Mouse (Mus musculus) induced T-regulatory cell, adult 2 months (primary cell): ENCODE measurements at regions not wholly inside any gene's neighbourhood (a gene's known extent, or its start where the extent isn't known, plus 50 kb on each side); places are given as distances from the start of the nearest gene placed in this dataset.

Source experiments
- DNase-seq: peaks from one replicate; pipeline ENCODE4 v3.0.0-alpha.2; 2012; ENCODE audit warnings: low read depth

DNA sequence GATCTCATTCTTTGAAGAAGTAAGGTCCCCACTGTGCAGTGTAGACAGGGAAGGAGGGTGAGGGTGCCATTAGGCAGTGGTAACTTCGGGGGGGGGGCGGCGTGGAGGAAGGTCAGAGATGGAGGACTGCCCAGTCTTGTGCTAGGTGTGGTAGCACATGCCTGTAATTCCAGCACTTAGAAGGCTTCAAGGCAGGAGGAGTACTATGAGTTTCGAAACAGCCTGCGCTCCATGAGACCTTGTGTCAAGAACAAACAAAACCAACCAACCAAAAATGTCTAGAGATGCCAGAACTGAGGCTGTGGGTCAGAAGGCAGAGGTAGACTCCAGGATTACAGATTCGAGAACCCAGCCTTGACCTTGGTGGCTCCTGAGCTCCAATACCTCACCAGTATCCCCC lies 130.8 kb downstream of the Pja1 start:
- DNase-seq = no peak

DNA sequence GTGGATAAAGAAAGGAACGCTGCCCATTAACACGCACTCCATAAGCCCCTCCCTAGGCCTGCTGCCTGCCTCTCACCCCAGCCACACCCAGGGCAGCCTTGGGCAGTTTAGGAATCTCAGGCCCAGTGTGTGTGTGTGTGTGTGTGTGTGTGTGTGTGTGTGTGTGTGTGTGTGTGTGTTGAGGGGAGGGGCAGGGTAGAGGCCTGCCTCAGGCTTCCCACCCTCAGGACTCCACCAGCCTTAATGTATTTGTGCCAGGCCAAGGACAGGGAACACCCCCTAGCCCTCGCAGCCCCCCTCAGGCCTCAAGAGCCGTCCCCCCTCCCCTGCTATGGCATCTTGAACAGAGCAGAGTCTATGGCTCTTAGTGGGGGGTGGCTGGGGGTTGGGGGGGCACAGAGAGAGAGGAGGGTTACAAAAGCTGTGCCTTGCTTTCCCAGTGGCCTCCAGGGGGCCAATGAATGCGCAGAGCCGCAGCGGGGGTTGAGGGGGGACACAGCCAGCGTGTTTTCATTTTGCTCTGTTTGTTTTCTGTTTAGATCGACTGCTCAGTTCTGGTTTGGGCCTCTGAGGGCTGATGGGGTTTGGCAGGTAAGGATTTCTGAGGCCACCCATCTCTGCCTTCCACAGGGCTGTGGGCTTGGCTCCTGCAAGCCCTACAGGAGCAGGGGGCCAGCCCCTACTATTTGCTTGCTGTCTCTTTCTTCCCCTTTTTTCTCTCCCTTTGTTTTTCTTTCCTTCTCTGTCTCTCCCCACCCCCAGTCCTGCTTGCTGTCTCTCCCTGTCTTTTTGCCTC lies 131.8 kb downstream of the Pja1 start:
- DNase-seq = no peak

DNA sequence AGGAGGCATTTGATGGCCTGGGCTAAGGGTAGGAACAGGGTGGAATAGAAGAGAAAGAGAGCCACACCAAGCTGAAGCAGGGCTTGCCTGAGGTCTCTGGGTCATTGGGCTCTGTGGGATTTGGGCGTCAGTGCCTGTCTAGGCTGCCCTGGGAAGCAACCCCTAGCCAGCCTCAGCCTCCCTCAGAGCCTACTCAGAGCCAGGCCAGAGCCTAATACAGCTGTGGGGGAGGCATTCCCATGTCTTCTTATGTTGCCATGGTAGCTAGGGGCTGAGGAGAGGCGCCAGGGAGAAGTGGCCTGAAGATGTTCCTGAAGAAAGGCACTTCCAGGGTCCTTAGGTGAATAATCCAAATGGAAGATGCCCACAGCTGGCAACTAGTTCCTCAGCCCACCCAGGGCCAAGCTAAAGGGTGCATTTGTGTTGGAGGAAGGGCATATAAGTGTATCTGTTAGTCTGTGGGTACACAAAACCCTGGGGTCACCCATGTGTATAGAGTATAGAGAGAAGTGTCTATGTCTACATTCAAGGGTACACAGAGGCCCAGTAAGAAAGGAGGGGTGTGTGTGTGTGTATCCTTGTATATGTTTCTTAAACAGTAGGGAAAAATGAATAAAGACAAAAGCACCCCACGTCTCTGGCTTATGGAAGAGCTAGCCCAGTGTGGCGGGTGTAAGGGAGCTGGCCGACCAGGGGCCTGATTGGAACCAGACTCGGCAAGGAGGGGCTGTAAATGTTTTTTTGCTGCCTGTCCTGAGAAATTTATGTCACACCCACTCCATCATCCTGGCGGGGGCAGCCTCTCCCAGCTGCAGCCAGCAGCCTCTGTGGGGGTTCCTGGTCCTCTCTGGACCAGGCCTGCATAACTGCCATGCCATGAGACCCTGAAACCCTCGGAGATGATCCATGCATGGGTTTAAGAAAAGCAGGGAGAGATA lies 134.2 kb downstream of the Pja1 start:
- no peak for DNase-seq

DNA sequence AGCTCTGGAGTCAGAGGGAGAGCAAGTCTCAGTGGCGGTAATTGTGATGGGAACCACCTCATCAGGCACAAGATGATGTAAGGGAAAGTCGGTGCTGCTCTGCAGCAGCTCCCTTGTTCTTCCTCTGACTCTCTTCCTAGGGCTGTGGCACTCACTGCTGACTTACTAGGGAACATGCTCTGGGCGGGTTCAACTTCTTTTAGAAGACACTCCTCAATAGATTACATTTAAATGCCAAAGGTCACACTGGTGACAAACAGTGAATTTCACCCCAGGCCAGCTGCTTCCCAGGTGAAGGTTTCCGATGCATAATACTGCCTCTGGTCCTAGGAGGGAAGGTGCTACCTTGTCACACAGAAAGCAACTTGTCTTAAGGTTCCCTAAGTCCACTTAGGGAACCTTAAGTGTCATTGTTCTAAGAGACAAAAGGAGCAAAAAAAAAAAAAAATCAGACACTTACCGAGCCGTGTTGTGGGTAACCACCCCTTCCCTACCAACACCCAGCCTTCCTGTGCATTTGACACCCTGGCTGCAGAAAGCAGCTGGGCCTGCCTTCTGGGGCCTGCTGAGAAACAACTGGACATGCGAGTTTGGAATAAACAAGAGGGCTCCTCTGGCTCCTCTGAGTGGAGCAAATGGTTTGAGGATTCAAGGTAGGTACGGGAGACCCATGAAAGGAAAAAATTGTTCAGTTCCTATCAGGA lies 135.0 kb downstream of the Pja1 start:
- no peak for DNase-seq

DNA sequence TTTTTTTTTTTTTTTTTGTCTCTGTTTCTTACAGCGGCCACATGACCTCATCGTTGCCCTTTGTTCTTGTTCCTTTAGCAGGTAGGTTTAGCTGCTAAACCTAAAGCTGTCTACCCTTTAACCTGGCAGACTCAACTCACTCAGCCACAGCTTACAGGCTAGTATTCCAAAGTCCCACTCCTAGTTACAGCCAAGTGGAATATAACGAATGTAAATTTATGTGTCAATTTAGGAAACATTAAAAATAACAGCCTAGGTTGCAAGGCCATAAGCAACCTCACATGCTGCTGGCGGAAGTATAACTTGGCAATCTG lies 138.7 kb downstream of the Pja1 start:
- no peak for DNase-seq

DNA sequence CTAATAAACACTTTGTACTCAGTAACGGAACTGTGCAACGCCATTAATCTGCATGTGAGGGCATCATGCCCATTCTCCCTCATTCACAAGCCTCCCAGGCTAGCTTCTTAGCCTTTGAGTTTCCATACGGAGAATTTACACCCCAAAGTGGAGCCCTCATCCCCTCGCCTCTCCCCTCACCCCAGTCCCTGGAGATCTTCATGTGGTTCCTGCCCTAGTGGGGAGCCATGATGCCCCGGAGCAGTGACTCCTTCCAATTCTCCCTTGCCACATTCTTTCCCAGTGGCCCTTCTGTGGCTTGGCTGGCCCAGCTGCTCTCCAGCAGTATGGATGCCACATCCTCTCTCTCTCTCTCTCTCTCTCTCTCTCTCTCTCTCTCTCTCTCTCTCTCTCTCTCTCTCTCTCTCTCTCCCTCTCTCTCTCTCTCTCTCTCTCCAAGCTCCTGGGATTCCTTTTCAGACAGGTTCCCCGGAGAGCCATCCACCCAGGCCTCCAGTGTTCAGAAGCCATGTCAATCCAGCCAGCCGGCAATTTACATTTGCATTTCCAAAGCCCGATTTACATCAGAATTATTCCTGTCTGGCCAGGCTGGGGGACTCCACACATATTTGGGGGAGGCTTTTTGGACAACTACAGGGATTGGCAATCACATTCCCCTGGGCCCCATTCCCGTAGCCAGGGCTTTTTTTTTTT lies 139.2 kb downstream of the Pja1 start:
- DNase-seq = no peak

DNA sequence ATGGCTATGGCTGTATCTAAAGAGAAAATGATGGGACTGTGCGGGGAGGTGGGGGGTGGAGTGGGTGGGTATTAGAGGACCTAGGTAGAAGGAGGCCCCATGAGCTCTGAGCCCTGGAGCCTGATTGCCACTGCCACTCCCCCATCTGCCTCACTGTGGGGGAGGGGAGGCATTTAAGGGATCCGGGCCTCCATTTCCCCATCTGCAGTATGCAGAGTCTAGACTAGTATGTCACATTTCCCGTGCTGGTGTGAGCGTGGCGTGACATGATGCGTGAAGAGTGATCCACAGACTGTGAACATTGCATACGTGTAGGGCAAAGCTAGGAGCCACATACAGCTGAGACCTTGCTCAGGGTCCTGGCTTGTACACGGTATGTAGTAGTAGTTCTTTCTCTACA lies 140.7 kb downstream of the Pja1 start:
- no peak for DNase-seq

DNA sequence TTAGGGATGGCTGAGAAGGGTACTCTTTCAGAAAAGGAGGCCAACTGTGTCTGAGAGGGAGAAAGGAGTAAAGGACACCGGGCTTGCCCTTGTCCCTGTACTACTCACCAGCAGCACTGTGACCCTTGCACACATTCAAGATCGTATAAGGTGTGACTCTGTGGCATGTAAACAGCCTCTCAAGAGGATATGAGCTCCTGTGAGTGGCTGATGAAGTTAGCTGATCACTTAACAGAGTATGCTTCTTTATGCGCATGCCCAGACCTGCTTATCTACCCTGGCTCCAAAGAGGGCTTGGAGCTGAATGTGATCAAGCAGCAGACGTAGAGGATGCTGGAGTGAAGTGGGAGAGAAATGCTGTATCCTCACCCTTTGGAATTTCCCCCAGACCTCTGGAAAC lies 142.5 kb downstream of the Pja1 start:
- no peak for DNase-seq

DNA sequence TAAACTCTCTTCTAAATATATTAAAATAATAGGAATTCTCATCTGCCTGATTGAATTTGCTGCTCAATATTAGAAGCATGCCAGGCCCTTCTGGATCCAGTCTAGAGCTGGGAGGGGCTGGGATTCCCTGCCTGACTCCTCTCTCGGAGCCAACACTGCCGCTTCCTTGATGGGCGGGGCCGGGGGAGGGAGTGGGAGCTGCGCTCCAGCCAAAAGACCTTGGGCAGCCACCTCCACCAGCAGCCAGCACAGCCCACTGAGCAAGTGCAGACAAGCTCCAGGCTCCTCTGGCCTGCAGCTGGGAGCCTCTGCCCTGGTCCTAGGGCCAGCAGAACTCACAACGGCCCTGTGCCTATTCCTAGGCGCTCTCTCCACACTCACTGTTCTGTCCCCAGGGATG lies 144.9 kb downstream of the Pja1 start:
- DNase-seq = no peak

DNA sequence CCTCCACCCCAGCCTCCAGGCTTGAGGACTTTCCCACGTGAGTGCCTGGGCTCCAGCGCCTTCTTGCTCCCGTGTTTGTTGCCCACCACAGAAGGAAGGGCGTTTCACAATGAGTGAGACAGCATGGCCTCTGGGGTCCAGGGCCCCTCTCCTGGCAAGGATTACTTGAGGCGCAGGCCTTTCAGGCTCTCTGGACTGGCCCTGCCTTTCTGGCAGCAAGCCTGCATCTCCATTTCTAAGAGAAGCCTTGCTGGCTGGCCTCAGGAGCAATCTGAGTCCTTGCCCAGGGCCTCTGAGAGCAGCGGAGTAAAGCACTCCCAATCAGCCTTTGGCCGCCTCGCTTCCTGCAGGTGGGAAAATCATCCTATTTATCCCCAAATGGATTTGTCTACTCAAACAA lies 145.6 kb downstream of the Pja1 start:
- DNase-seq = no peak

DNA sequence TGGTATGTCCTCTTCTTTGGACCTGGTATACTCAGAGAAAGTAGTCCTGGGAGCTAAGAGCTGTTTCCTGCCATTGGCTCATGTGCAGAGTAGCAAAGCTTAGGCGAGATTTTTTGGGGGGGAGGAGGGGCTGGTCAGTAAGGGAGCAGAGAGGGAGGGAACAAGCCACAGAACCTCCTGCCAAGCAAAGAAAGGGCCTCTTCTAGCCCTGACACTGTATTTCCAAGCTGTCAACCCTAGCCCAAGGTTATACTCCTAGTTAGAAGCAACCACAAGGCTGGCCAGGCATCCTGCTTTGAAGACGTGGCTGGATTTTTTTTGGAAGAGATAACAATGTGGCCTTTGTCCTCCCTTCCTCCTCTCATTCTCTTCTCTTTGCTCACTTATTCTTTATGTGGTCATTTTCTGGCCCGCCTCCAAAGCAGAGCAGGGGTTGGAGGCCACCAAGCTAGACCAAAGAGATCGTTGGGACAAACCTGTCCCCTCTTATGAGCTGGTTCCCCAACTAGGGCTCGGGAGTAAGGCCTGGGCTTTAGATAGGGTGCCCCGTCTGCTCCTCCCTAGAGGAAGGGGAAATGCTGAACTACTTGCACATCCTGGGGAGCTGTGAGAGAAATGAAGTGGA lies 146.4 kb downstream of the Pja1 start:
- DNase-seq = no peak

DNA sequence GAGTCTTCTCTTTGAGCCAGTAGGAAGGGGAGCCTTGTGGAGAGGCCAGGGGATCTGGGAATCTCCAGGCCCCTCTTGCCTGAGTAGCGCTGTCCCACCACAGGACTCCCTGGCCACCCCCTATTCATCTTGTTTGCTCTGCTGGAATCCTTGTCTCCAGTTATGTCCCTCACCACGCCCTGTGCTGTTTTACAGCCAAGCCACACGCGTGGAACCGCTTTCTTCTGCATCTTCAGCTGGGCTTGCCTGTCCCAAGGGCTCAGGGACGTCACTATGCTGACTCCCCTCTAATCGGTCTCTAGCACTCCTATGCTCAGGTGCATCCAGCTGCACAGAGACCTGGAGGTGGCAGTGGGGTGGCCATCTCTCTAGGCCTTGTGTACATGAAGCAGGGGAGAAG lies 151.3 kb downstream of the Pja1 start:
- DNase-seq = no peak

DNA sequence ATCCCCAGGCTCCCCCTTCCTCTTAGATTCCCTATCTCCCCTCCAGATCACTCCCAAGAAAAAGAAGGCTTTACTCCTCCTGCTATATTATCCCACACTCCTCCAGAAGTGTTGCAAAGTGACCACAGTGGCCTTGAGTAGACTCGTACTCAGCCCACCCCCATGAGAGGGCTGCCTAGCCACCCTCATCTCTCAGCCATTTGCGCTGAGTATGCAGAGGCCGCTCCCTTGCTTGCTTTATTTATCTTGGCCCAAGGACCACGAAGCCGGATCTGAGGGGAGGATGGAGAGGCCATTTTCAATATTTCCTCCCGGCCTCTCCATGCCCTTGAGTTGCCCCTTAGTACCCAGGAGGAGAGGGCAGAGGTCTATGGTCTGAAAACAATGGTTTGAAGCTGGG lies 151.9 kb downstream of the Pja1 start:
- no peak for DNase-seq

DNA sequence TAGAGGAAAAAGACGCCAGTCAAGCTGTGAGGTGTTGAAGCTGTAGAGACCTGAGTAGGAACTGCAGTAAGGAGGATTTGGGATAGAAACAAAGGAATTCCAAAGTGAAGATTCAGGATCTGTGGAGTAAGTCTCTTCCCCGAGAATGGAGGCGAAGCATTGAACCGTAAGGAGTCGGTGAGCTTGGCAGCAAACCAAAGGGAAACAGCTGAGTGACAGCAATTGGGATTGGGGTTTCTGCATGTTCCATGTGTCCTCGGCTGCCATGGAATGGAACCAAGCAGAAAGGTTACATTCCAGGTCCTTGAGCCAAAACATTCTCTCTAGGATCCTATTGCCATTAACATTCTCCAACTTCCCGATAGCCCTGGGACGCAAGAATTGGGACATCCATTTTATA lies 152.9 kb downstream of the Pja1 start:
- DNase-seq = no peak

DNA sequence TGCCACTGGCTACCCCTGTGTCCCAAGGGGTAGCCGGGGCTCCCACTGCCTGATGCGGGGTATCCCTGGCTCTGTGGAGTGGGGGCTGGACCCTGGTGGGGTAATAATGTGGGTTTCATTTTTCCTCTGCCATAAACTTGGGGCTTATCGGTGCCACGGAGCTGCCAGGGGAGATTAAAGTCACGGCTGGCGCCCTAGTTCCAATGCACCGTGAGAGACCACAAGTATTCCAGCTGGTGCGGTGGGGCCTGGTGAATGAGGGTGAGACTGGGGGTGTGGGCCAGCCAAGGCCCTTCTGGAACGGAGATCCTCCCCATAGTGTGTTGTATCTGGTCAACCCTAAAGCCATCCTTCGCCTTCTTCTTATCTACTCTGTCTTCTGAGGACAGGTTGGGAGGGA lies 153.3 kb downstream of the Pja1 start:
- no peak for DNase-seq

DNA sequence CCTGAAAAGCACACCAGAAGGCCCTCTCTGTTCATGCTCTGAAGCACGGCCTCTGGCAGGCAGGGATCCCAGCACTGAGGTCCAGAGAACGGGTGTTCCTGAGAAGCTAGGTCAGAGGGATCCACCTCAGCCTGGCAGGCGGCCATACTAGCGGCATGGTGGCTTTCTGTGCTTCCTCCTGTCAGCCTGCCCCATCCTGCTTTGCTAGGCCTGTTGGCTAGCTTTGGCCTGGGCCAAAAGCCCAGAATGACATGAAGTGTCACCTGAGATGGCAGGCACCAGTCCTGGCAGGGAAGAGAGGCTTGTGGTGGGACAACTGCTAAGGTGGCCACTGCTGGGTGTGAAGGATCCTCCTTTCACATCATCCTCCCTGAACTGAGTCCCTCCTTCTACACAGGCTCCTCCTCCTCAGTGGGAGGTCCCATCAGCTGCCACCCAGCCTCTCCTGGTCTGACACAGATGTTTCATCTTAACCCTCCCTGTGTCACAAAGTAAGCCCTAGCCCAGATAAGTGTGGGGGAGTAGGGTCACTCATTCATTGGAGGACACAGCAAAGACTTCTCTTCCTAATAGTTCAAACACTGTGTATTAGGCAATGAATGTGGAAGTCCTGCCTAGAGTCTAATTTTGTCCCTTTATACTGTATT lies 154.5 kb downstream of the Pja1 start:
- DNase-seq = no peak

DNA sequence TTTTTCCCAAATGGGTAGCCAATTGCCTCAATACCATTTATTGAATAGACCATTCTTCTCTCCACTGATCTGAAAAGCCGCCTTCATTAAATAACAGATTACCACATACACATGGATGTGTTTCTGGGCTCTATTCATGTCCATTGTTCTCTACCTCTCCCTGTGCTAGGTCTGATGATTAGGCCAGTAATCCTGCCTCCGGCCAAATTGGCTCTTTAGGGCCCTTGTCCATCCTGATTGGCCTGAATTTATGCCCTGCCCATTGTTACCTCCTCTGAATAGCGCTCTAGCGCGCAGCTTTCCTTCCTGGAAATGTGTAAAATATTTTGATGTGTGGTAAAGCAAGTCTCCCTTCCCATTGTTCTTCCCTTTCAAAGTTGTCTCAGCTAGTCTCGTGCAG lies 163.2 kb downstream of the Efnb1 start:
- DNase-seq = no peak

DNA sequence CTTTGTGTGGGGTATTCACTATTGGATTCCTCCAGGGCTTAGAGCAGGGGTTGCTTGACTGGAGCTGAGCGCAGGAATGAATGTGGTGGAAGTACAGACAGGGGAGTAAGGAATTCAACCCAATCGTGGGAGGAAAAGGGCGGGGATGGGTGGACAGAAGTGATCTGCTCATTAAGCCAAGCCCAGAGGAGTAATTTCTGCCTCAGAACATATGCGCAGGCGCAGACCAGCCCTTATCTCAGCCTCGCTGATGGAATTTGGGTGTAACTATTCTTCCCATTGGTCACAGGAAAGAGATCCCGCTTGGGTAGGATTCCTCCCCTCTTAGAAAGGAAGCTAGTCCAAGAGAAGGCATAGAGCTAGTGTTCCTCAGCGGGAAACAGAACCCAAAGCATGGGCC lies 158.8 kb downstream of the Efnb1 start:
- DNase-seq = no peak

DNA sequence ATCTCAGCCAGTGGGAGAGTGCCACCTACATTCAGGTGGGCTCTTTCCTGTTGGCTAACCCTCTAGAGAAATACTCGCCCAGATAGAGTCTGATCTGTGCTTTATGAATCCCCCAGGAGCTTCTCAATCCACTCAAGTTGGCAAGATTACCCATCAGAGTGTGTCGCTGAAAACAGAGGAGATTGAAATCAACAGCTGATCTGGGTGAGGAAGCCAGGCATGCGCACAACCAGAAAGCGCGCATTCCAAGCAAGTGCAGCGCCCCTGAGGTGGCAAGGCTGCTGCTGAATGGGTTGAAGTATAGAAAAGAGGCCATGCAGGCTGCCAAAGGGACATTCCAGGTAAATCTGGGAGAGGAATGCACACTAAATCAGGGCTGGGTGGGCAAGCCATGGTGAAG lies 158.0 kb downstream of the Efnb1 start:
- no peak for DNase-seq

DNA sequence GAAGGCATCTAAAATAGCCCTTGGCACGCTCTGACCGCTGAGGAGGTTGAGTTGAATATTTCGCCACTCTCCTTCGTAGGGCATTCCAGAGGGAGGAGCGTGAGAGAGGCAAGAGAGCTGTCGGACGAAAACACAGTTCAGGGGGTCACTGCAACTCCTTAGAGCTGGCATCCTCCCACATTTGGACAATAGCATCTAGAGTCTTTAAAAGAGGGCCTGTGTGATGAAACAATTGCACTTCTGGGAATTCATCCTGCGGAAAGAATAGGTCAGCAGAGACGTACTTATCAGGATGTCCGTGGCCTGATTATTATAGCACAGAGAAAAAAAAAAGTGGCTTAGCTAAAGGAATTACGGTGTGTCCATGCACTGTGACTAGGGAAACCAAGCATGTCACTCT lies 156.8 kb downstream of the Efnb1 start:
- no peak for DNase-seq

DNA sequence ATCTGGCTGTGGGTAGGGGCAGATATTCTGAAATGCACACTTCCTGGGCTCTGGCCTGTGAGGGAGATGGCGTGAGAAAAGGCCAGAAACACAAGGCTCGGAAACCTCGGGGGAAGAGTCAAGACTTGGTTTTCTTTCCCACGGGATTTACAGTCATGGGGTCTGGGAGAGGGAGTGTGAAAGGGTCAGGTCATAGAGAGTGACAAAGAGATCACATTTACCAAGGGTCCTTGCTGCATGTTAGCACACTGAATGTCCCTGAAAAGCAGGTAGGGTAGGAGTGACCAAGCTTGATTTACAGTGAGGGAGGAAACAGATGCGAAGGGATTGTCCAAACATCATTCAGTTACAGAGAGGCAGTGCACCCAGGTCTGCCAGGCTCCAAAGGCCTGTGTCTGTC lies 156.0 kb downstream of the Efnb1 start:
- DNase-seq = no peak
